Mouse (Mus musculus) right cerebral cortex, adult 2 months (tissue): ENCODE data around the gene Cdc26.
A peak's percentile ranks its signal among the peaks of the same experiment; 100 is the strongest.

ENCODE experiments used
- DNase-seq, 2 experiments: peaks; one replicate each; pipeline ENCODE4 v3.0.0; 2021 to 2022; ENCODE audit warnings: low spot score in 2 of 2

Gene Cdc26

DNA sequence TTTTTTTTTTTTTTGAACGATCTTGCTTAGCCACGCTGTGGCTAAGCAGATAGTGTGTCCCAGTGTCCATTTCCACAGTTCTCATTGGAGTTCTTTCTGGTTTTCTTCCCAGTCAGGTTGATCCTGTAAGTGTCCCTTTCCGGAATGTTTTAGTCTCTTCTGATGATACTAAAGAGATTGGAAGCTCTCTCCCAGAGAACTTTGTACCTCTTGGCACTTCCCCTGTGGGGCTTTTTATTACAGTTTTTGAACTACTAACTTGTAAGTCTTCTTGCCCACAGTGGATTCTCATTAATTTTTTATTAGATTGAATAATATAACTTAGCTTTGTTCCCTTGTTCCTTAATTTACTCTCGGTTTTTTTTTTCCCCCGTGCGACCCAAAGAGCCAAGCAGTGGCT lies 46.9 kb downstream of the Cdc26 start:
- no peak for DNase-seq

DNA sequence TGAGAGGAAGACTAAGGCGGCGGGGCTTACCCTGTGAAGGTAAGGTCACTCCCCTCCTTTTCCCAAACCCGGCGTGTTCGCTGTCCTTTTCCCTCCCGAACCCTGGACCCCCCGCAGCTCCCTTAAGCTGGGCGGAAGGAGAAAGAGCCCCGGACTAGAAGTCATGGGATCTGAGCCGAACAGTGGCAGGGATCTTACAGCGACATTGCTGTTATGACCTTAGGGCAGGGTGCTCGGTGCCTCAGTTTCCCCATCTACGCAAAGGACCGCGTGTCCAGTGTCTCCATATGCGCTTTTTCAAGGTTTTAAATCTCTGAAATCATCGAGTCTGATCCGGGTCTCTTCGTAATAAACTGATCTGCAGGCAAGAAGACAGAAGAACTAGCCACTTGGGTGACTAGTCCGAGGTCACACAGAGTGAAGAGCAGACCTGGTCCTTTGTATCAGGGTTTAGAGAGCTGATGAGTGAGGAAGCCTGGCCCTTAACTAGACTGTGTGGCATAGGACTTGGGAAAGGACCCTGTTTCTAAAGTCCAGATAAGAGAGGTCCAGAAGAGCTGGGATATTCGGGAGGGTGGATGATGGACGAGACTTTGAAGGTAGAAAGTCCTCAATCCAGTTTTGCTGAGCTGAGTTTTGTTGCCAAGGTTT lies 47.5 kb downstream of the Cdc26 start:
- DNase-seq = no peak

DNA sequence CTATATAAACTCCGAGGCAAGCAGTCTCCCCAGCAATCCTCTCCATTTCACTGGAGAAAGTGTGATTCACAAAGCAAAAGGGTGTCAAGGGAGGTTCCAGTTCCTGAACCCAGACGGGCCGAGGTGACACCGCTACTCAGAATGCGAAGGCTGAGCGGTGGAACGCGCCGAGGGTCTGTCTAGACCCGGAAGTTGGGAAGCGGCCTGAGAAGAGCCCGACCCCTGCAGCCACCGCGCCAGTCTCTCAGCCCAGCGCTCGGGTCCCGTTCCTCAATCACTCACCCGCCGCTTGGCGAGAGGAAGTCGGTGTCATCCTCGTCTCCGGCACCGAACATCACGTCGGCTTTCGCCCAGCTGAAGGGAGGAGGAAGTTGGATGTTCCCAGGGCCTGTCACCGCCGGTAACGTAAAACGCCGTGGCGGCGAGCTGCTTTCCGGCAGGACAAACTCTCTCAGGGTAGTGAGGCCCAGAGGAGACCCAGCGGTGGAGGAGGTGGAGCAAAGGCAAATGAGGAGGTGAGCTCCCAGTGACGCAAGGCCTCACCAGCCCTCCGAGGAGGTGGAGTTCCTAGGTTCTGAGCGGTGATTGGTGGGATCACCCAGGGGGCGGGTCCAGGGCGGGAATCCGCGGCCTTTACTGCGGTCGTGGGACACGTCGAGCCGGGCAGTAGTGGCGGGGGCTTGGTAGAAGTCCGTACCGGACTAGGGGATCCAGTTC lies 48.2 kb downstream of the Cdc26 start, which contains the start of the genes Fkbp15 and Slc31a1:
Gene Fkbp15, minus strand, starts transcription at position 461 of the 717 bp plus-strand sequence.
Gene Slc31a1, plus strand, starts transcription at position 640 of the 717 bp plus-strand sequence.
- DNase-seq = peak; percentile 97 to 98

DNA sequence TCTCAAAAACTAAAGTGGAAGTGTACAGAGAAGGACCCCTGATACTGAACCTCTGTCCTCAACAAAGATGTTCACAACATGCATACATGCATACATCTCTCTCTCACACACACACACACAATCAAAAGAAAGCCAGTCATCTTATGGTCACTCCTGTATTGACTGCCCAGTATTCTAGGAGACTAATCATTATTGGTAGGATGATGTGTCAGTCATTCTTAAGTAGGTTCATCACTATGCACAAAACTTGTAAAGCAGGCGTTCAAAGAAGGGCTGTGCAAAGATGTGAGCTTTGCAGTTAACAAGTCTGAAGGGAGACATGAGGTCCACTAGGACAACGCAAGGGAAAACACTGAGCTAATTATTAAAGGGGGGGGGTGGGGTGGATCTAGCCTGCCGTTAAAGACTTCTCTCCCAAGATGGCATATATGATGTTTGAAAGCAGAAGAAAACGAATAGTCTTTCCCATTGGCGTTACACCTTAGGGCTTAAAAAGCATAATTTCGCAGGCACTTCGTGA lies 49.1 kb downstream of the Cdc26 start:
- no peak for DNase-seq

DNA sequence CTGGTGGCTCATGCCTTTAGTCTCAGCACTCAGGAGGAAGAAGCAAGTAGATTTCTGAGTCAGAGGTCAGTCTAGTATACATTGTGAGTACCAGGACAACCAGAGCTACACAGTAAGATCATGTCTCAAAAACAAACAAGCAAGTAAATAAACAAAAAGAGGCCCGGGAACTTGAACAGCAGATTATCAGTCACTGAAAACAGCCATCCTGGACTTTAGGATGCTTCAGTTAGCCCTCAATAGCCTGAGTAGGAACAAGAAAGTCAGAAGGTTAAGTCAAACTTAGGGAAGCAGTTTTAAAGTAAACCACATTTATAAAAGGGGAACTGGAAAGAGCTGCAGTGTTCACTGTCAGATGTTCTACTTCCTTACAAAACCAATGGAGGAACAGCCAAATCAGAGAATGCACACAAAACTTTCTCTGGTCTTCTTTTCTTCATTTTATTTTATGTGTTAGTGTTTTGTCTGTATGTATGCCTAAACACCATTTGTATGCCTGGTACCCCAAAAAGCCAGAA lies 50.8 kb downstream of the Cdc26 start:
- DNase-seq = no peak

DNA sequence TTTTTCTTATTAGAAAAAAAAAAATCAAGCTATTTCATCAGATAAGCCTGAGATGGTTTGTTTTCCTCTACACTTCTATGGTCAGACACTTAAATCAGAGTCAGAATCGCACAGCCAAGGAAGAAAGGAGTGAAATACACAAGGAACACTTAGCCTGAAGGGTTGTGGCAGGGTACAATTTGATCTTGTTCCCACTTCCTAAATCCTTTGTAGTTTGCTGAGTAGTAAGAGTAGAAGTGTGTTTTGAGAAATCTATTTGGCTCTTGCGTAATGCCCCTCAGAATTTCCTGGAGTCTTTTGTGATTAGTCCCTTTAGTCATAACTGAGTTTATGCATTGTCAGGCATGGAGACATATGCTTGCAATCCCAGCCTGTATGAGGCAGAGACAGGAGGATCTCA lies 59.1 kb downstream of the Cdc26 start:
- DNase-seq = no peak

DNA sequence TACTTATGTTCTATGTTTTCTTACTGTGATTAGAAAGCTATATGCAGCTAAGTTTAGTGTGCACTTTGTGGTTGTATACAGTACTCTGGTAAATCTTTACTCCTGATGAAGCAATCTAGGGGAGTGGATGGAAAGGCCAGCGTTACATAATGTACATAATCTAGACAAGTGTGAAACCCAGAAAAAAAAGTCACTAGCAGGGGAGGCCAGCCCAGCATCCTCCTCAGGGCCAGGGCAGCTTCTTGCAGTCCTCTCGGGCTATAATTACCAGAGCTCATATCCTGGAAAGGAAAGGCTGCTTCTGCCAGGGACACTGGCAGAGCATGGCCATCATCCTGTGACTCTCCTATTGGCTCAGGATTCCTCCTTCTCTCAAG lies 60.1 kb downstream of the Cdc26 start:
- no peak for DNase-seq

DNA sequence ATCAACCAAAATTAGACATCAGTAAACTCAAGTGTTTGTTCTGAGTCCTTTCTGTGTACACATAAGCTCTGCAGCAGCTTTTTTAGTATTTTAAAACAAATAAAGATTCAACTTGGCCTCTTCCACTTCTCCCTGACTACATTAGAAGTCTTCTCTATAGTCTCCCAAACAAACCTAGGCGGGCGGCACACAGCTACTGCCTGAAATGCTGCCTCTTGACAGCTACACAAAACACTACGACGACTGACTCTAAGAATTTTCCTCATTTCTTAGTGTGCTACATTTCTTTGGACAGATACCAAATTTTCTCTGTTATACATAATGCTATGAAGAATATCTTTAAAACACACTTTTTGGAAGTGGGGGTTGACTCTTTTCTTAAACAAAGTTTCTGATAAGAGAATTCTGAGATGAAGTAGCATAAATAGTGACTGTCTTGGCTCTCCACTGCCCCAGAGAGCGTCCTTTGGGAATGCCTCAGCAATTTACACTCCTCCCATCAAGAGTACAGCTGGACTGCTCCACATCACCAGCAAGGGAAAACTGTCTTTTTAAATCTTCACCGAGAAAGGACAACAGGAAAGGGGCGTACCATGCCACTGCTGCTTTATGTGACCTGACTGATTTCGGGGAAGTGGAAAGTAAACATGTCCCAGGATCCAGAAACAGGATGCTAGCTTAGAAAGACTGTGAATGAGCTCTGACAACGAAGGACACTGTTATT lies 60.7 kb downstream of the Cdc26 start:
- no peak for DNase-seq

DNA sequence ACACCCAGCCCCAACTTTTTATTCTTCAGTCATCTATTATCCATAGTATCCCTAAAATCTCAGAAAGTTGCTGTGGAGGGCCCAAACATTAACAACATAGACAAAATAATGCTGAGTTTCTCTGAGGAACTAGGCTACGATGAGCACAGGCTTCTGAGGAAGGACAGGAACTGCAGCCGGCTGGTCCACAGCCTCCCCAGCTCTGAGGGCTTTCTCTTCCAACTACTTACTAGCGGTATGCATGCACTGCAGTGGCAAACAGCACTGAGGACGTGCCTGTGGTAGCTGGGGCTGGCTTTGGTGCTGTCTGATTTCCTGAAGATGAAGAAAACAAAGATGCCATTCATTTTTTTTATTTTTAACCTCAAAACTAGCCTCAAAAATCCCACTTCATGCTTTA lies 62.6 kb downstream of the Cdc26 start:
- no peak for DNase-seq

DNA sequence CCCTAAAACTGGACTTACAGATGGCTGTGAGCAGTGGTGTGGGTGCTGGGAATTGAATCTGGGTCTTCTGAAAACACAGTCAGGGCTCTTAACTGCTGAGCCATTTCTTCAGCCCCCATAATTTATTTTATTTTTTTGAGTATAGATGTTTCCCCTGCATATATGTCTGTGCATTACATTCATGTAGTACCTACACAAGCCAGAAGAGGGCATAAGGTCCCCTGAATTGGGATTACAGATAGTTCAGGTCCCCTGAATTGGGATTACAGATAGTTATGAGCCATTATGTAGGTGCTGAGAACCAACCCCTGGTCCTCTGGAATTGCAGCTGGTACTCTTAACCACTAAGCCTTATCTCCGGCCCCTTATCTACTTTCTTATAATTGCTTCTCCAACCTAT lies 64.4 kb downstream of the Cdc26 start:
- no peak for DNase-seq

DNA sequence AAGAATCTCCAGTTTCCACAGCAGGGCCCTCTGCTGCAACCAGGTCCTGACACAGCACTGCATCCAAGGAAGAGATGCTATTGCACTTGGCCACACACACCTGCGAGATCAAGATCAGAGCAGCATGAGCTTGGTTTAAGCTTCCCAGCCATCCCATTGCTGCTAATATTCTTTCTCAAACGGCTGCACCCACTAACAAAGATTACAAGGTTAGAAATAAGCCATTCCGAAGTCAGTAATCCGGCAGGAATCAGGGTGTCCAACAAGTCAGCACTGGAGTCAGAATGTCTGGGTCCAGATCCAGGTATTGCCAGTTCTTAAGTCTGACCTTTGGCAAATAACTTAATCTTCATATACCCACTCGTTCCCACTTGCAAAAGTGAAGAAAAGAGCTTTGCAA lies 69.9 kb downstream of the Cdc26 start:
- no peak for DNase-seq
